Mouse (Mus musculus): ENCODE results near the gene Olfr1222.

- no peak for TF ChIP-seq CTCF (IDR thresholded peaks at IDR 0.05)
- TF ChIP-seq EP300 (IDR thresholded peaks at IDR 0.05) = no peak
Measured at GRCm38 (mm10) chr2:89105651-89106050, 27.2 kb downstream of the Olfr1222 start.
